26 mouse cellular contexts compared by ENCODE assay signal in genomic region chr2:153970221-153970620, GRCm38 (mm10). TPM values are rescaled to one million over a fixed set of nuclear protein-coding genes. Genes with fewer than 3 reads are reported as not detected.
A peak's percentile ranks its signal among the peaks of the same experiment; 100 is the strongest.
DNase-seq lines count a peak whose midpoint lies in the region; ATAC-seq and TF ChIP-seq lines count a peak whose summit lies in the region.
"Had no signal": no experiment of that assay in that cellular context is flagged by ENCODE, and none has a peak within 500 bp of the region (broad histone marks: within the 10 kb centered on the region; RNA-seq: fewer than 3 reads in every experiment).

No protein-coding gene starts in this region.

- H3K4me1 ChIP-seq in lung, postnatal 0 days (ENCODE audit: insufficient read depth, low read depth, low read length): no peaks in the 10 kb centered on the region
- no peaks in the 10 kb centered on the region for H3K4me1 ChIP-seq in kidney, embryonic 14.5 days (ENCODE audit: control insufficient read depth, insufficient read depth, low read length)
- H3K4me1 ChIP-seq: embryonic facial prominence, embryonic 13.5 days; liver, embryonic 13.5 days; stomach, embryonic 15.5 days had no signal

- H3K9ac ChIP-seq in lung, postnatal 0 days (replicated peaks; ENCODE audit: low read depth): no peak overlapping the region
- no peak overlapping the region for H3K9ac ChIP-seq in kidney, embryonic 14.5 days (ENCODE audit: low read depth, low read length)
- H3K9ac ChIP-seq: embryonic facial prominence, embryonic 13.5 days; liver, embryonic 13.5 days; stomach, embryonic 15.5 days had no signal

- no peaks in the 10 kb centered on the region for H3K36me3 ChIP-seq in lung, postnatal 0 days (ENCODE audit: insufficient read depth, low read length)
- H3K36me3 ChIP-seq in kidney, embryonic 14.5 days (ENCODE audit: control insufficient read depth, insufficient read depth, low read length): no peaks in the 10 kb centered on the region
- H3K36me3 ChIP-seq: embryonic facial prominence, embryonic 13.5 days; liver, embryonic 13.5 days; stomach, embryonic 15.5 days had no signal

- TF ChIP-seq CTCF in lung, postnatal 0 days (IDR thresholded peaks at IDR 0.05): no peak

- no peak for TF ChIP-seq EP300 in lung, postnatal 0 days (IDR thresholded peaks at IDR 0.05)

- H3K9me3 ChIP-seq in lung, postnatal 0 days (ENCODE audit: low read length): no peaks in the 10 kb centered on the region
- no peaks in the 10 kb centered on the region for H3K9me3 ChIP-seq in kidney, embryonic 14.5 days (ENCODE audit: control insufficient read depth, low read length)
- H3K9me3 ChIP-seq: embryonic facial prominence, embryonic 13.5 days; liver, embryonic 13.5 days; stomach, embryonic 15.5 days had no signal

- WGBS in lung, postnatal 0 days: 61% methylated on average over 5 of the region's 5 CpGs
- 86% methylated on average over 5 of the region's 5 CpGs for WGBS in kidney, embryonic 14.5 days

- no peak for ATAC-seq in lung, postnatal 0 days
- no peak for ATAC-seq in kidney, embryonic 14.5 days (ENCODE audit: low FRiP score, low TSS enrichment)
- ATAC-seq: midbrain, embryonic 16.5 days had no signal

- H3K27me3 ChIP-seq in lung, postnatal 0 days (replicated peaks; ENCODE audit: insufficient read depth, low read length): no peaks in the 10 kb centered on the region
- no peaks in the 10 kb centered on the region for H3K27me3 ChIP-seq in kidney, embryonic 14.5 days (ENCODE audit: control insufficient read depth, insufficient read depth, low read length)
- H3K27me3 ChIP-seq: embryonic facial prominence, embryonic 13.5 days; liver, embryonic 13.5 days; stomach, embryonic 15.5 days had no signal

- DNase-seq in layer of hippocampus, adult 8-10 months (ENCODE audit: low spot score in 2 of 2): peak; percentile 13 to 17
- DNase-seq in layer of hippocampus, postnatal 10 days (ENCODE audit: low spot score in 2 of 2): no peak
- peak; percentile 21 for DNase-seq in testis, postnatal 14 days (ENCODE audit: low spot score)
- no peak for DNase-seq in testis, postnatal 10 days (ENCODE audit: low spot score)
- peak; percentile 53 for DNase-seq in lung, postnatal 0 days (ENCODE audit: low spot score)
- DNase-seq in kidney, adult 11 months: no peak
- no peak for DNase-seq in heart, postnatal 10 days
- DNase-seq: adrenal gland, postnatal 36 days; cerebellum, postnatal 10 days; gastrocnemius, postnatal 25 days; kidney, adult 2 months; kidney, postnatal 36 days; liver, embryonic 13.5 days; right cerebral cortex, postnatal 14 days; thymus, postnatal 14 days had no signal

- no peak overlapping the region for H3K4me2 ChIP-seq in lung, postnatal 0 days (replicated peaks; ENCODE audit: low read depth, low read length)
- H3K4me2 ChIP-seq in kidney, embryonic 14.5 days (replicated peaks; ENCODE audit: low read depth, low read length): no peak overlapping the region
- H3K4me2 ChIP-seq: embryonic facial prominence, embryonic 13.5 days; heart, embryonic 11.5 days; liver, embryonic 13.5 days; stomach, embryonic 15.5 days had no signal

- intact Hi-C loops in heart, postnatal 10 days (cut with DNase I): no loop called here

- no peak overlapping the region for H3K4me3 ChIP-seq in lung, postnatal 0 days (ENCODE audit: low read depth, low read length)
- no peak overlapping the region for H3K4me3 ChIP-seq in kidney, embryonic 14.5 days (ENCODE audit: low read length)
- H3K4me3 ChIP-seq: embryonic facial prominence, embryonic 13.5 days; left cerebral cortex, adult 2 months; liver, embryonic 13.5 days; stomach, embryonic 15.5 days had no signal

- H3K27ac ChIP-seq in lung, postnatal 0 days (ENCODE audit: low read length): no peak overlapping the region
- H3K27ac ChIP-seq in kidney, embryonic 14.5 days (ENCODE audit: low read depth, low read length): no peak overlapping the region
- H3K27ac ChIP-seq: embryonic facial prominence, embryonic 13.5 days; left cerebral cortex, adult 2 months; liver, embryonic 13.5 days; stomach, embryonic 15.5 days had no signal

RNA-seq across cellular contexts. Expression of gene Bpifa6, which starts 4.5 kb away (rescaled TPM):
- not detected for total RNA-seq in layer of hippocampus, adult 8-10 months (2022)
- total RNA-seq in layer of hippocampus, postnatal 10 days (2021): not detected
- not detected in 2 replicates for polyA plus RNA-seq in lung, postnatal 0 days (2015; fragmentation: Nextera tagmentation; extraction: Ambion mirVana)
- not detected in 2 replicates for polyA plus RNA-seq in kidney, embryonic 14.5 days (2014; fragmentation: Nextera tagmentation; extraction: Ambion mirVana)
- total RNA-seq in heart, postnatal 10 days (2021): not detected
- total RNA-seq: adrenal gland, postnatal 36 days; gastrocnemius, postnatal 25 days; heart, postnatal 25 days; left cerebral cortex, adult 2 months had no signal
- polyA plus RNA-seq: C2C12; embryonic facial prominence, embryonic 13.5 days; forebrain, embryonic 11.5 days; heart, embryonic 11.5 days; kidney, adult 2 months; limb, embryonic 11.5 days; liver, embryonic 13.5 days; midbrain, embryonic 16.5 days; spleen, adult 2 months; stomach, embryonic 15.5 days had no signal

RNA-seq across cellular contexts. Expression of gene Bpifb4, which starts 32.2 kb away (rescaled TPM):
- not detected for total RNA-seq in layer of hippocampus, adult 8-10 months (2022)
- not detected for total RNA-seq in layer of hippocampus, postnatal 10 days (2021)
- not detected in 2 replicates for polyA plus RNA-seq in lung, postnatal 0 days (2015; fragmentation: Nextera tagmentation; extraction: Ambion mirVana)
- polyA plus RNA-seq in kidney, embryonic 14.5 days (2014; fragmentation: Nextera tagmentation; extraction: Ambion mirVana): not detected in 2 replicates
- not detected for total RNA-seq in heart, postnatal 10 days (2021)
- total RNA-seq: adrenal gland, postnatal 36 days; gastrocnemius, postnatal 25 days; heart, postnatal 25 days; left cerebral cortex, adult 2 months had no signal
- polyA plus RNA-seq: embryonic facial prominence, embryonic 13.5 days; forebrain, embryonic 11.5 days; heart, embryonic 11.5 days; kidney, adult 2 months; limb, embryonic 11.5 days; liver, embryonic 13.5 days; midbrain, embryonic 16.5 days; spleen, adult 2 months; stomach, embryonic 15.5 days had no signal

RNA-seq across cellular contexts. Expression of gene Bpifa2, which starts 37.8 kb away (rescaled TPM):
- not detected for total RNA-seq in layer of hippocampus, adult 8-10 months (2022)
- not detected for total RNA-seq in layer of hippocampus, postnatal 10 days (2021)
- not detected in 2 replicates for polyA plus RNA-seq in lung, postnatal 0 days (2015; fragmentation: Nextera tagmentation; extraction: Ambion mirVana)
- not detected in 2 replicates for polyA plus RNA-seq in kidney, embryonic 14.5 days (2014; fragmentation: Nextera tagmentation; extraction: Ambion mirVana)
- under 1 TPM in 1 of 2 experiments, not detected in 1; 0.36 TPM for total RNA-seq in heart, postnatal 10 days (2021)
- total RNA-seq: gastrocnemius, postnatal 25 days; heart, postnatal 25 days; left cerebral cortex, adult 2 months had no signal
- polyA plus RNA-seq: C2C12; embryonic facial prominence, embryonic 13.5 days; forebrain, embryonic 11.5 days; heart, embryonic 11.5 days; kidney, adult 2 months; limb, embryonic 11.5 days; liver, embryonic 13.5 days; midbrain, embryonic 16.5 days; spleen, adult 2 months; stomach, embryonic 15.5 days had no signal

RNA-seq across cellular contexts. Expression of gene Bpifb3, which starts 52.2 kb away (rescaled TPM):
- total RNA-seq in layer of hippocampus, adult 8-10 months (2022): not detected
- not detected for total RNA-seq in layer of hippocampus, postnatal 10 days (2021)
- not detected in 2 replicates for polyA plus RNA-seq in lung, postnatal 0 days (2015; fragmentation: Nextera tagmentation; extraction: Ambion mirVana)
- not detected in 2 replicates for polyA plus RNA-seq in kidney, embryonic 14.5 days (2014; fragmentation: Nextera tagmentation; extraction: Ambion mirVana)
- total RNA-seq in heart, postnatal 10 days (2021): not detected
- total RNA-seq: adrenal gland, postnatal 36 days; gastrocnemius, postnatal 25 days; heart, postnatal 25 days; left cerebral cortex, adult 2 months had no signal
- polyA plus RNA-seq: C2C12; embryonic facial prominence, embryonic 13.5 days; forebrain, embryonic 11.5 days; heart, embryonic 11.5 days; kidney, adult 2 months; limb, embryonic 11.5 days; liver, embryonic 13.5 days; midbrain, embryonic 16.5 days; stomach, embryonic 15.5 days had no signal

Comparison
In these comparisons a context has a peak if more than half of its experiments do, and no peak if none do; other contexts are left out.
1. DNase-seq: peak in layer of hippocampus, adult 8-10 months (2 of 2), testis, postnatal 14 days (single experiment) and lung, postnatal 0 days (single experiment); none in layer of hippocampus, postnatal 10 days (0 of 2), testis, postnatal 10 days (single experiment), kidney, adult 11 months (single experiment) and heart, postnatal 10 days (0 of 2).